Mouse (Mus musculus): Measurements from ENCODE around the gene Nlgn1.

GRCm38 (mm10) chr3:25773467-25773866 lies 558.8 kb downstream of the Nlgn1 start:
- TF ChIP-seq CTCF (IDR thresholded peaks at IDR 0.05) (no peak), EP300 (IDR thresholded peaks at IDR 0.05) (no peak)

All from lung, postnatal 0 days (tissue).